Comparison of ENCODE assay signal across 8 mouse cellular contexts in genomic region chr16:33882540-33882939, GRCm38 (mm10). TPM values are rescaled to one million over a fixed set of nuclear protein-coding genes. Genes with fewer than 3 reads are reported as not detected.
A peak's percentile ranks its signal among the peaks of the same experiment; 100 is the strongest.
DNase-seq lines count a peak whose midpoint lies in the region; ATAC-seq and TF ChIP-seq lines count a peak whose summit lies in the region.

No protein-coding gene starts in this region.

- H3K4me2 ChIP-seq in forebrain, embryonic 14.5 days (ENCODE audit: low read length), result no peak overlapping the region
- no peak overlapping the region for H3K4me2 ChIP-seq in stomach, embryonic 15.5 days

- H3K4me1 ChIP-seq in ES-Bruce4 (ENCODE audit: control insufficient read depth, insufficient read depth, low read length), result peaks cover 7% of the 10 kb centered on the region
- H3K4me1 ChIP-seq in forebrain, embryonic 14.5 days (ENCODE audit: control insufficient read depth, insufficient read depth, low read length), result peaks cover 26% of the 10 kb centered on the region
- peaks cover 45% of the 10 kb centered on the region for H3K4me1 ChIP-seq in kidney, adult 2 months (ENCODE audit: control insufficient read depth, insufficient read depth, low read length)
- H3K4me1 ChIP-seq in stomach, embryonic 15.5 days, result peaks cover 49% of the 10 kb centered on the region

- no peak for TF ChIP-seq CTCF in ES-Bruce4 (IDR thresholded peaks at IDR 0.05; ENCODE audit: low read depth, low read length)
- TF ChIP-seq CTCF in kidney, adult 2 months (conservative IDR thresholded peaks at IDR 0.05; ENCODE audit: insufficient read depth, insufficient read length, low read depth, low read length), result no peak

- H3K9ac ChIP-seq in ES-Bruce4 (ENCODE audit: low read depth, poor library complexity, severe bottlenecking), result no peak overlapping the region
- H3K9ac ChIP-seq in forebrain, embryonic 14.5 days (ENCODE audit: low read length), result no peak overlapping the region
- no peak overlapping the region for H3K9ac ChIP-seq in stomach, embryonic 15.5 days

- peak; percentile 73 to 74 for DNase-seq in cerebellum, postnatal 10 days
- no peak for DNase-seq in cerebellum, adult 8-10 months
- DNase-seq in forebrain, embryonic 14.5 days (ENCODE audit: low spot score), result peak; percentile 74
- DNase-seq in kidney, adult 2 months, result peak; percentile 93
- no peak for DNase-seq in embryo, embryonic 10.5 days (ENCODE audit: low spot score)
- DNase-seq in Muller cell, postnatal 12 days (ENCODE audit: inconsistent ontology term), result no peak

- H3K4me3 ChIP-seq in ES-Bruce4 (ENCODE audit: low read depth, low read length), result no peak overlapping the region
- H3K4me3 ChIP-seq in forebrain, embryonic 14.5 days (ENCODE audit: low read depth, low read length), result no peak overlapping the region
- H3K4me3 ChIP-seq in kidney, adult 2 months (ENCODE audit: insufficient read depth, low read depth, low read length), result no peak overlapping the region
- no peak overlapping the region for H3K4me3 ChIP-seq in stomach, embryonic 15.5 days (replicated peaks)

- H3K9me3 ChIP-seq in ES-Bruce4 (replicated peaks; ENCODE audit: control insufficient read depth, insufficient read depth, low read length, poor library complexity, severe bottlenecking), result no peaks in the 10 kb centered on the region
- no peaks in the 10 kb centered on the region for H3K9me3 ChIP-seq in forebrain, embryonic 14.5 days (replicated peaks; ENCODE audit: control insufficient read depth, low read length)
- no peaks in the 10 kb centered on the region for H3K9me3 ChIP-seq in stomach, embryonic 15.5 days

- no peak for ATAC-seq in forebrain, embryonic 14.5 days
- peak; percentile 50; the same call in 1 of the 2 replicates for ATAC-seq in stomach, embryonic 15.5 days (ENCODE audit: insufficient read depth, low FRiP score, low read depth)

- 57% methylated on average over 4 of the region's 4 CpGs for WGBS in forebrain, embryonic 14.5 days
- 26% methylated on average over 4 of the region's 4 CpGs for WGBS in kidney, adult 2 months
- WGBS in stomach, embryonic 15.5 days, result 45% methylated on average over 4 of the region's 4 CpGs

- TF ChIP-seq POLR2A in ES-Bruce4 (IDR thresholded peaks at IDR 0.05; ENCODE audit: insufficient read depth, low read length), result no peak
- TF ChIP-seq POLR2A in kidney, adult 2 months (IDR thresholded peaks at IDR 0.05; ENCODE audit: low read depth, low read length), result no peak

- H3K27ac ChIP-seq in ES-Bruce4 (ENCODE audit: insufficient read depth, low read length), result peak overlapping the region; percentile 92
- H3K27ac ChIP-seq in forebrain, embryonic 14.5 days (ENCODE audit: low read depth, low read length), result peak overlapping the region; percentile 17; the same call in 1 of the 2 replicates
- H3K27ac ChIP-seq in kidney, adult 2 months (ENCODE audit: insufficient read depth, low read depth, low read length), result peak overlapping the region; percentile 37; the same call in 1 of the 2 replicates
- peak overlapping the region; percentile 92 for H3K27ac ChIP-seq in stomach, embryonic 15.5 days

- TF ChIP-seq EP300 in ES-Bruce4 (IDR thresholded peaks at IDR 0.05; ENCODE audit: insufficient read depth, low read depth, low read length), result no peak

- 0 out of 2 replicates have a peak, but pooled peaks cover 2% of the 10 kb centered on the region for H3K36me3 ChIP-seq in ES-Bruce4 (ENCODE audit: control insufficient read depth, insufficient read depth, low read length, poor library complexity, severe bottlenecking)
- H3K36me3 ChIP-seq in forebrain, embryonic 14.5 days (ENCODE audit: control insufficient read depth, insufficient read depth, low read length), result no peaks in the 10 kb centered on the region
- no peaks in the 10 kb centered on the region for H3K36me3 ChIP-seq in kidney, adult 2 months (ENCODE audit: control insufficient read depth, insufficient read depth, low read length)
- H3K36me3 ChIP-seq in stomach, embryonic 15.5 days, result no peaks in the 10 kb centered on the region

- no peaks in the 10 kb centered on the region for H3K27me3 ChIP-seq in ES-Bruce4 (ENCODE audit: control insufficient read depth, insufficient read depth, low read length, poor library complexity, severe bottlenecking)
- no peaks in the 10 kb centered on the region for H3K27me3 ChIP-seq in forebrain, embryonic 14.5 days (replicated peaks; ENCODE audit: control insufficient read depth, insufficient read depth, low read length)
- no peaks in the 10 kb centered on the region for H3K27me3 ChIP-seq in kidney, adult 2 months (replicated peaks; ENCODE audit: control insufficient read depth, insufficient read depth, low read length)
- H3K27me3 ChIP-seq in stomach, embryonic 15.5 days (replicated peaks), result no peaks in the 10 kb centered on the region

RNA-seq across cellular contexts. Expression of gene Itgb5, which starts 53.1 kb away (rescaled TPM):
- polyA plus RNA-seq in ES-Bruce4 (2011; ENCODE audit: insufficient read depth, insufficient read length, low read depth, missing spikeins), result 59.7 and 64.5 TPM in 2 replicates
- 4.7 and 7.0 TPM in 2 replicates for polyA plus RNA-seq in forebrain, embryonic 14.5 days (2014; fragmentation: Nextera tagmentation; extraction: Ambion mirVana)
- polyA plus RNA-seq in kidney, adult 2 months (2012; rRNA removed), result 145 TPM in 2 replicates
- 50.2 and 50.8 TPM in 2 replicates for polyA plus RNA-seq in stomach, embryonic 15.5 days (2015; fragmentation: Nextera tagmentation; extraction: Ambion mirVana)

Comparison
In these comparisons a context has a peak if more than half of its experiments do, and no peak if none do; other contexts are left out.
1. DNase-seq: peak in cerebellum, postnatal 10 days (2 of 2), forebrain, embryonic 14.5 days (single experiment) and kidney, adult 2 months (single experiment); none in cerebellum, adult 8-10 months (single experiment), embryo, embryonic 10.5 days (single experiment) and Muller cell, postnatal 12 days (single experiment).
2. H3K27ac ChIP-seq: peak in every context shown above with its lines; median percentile 92 in ES-Bruce4; 92 in stomach, embryonic 15.5 days; 37 in kidney, adult 2 months; 17 in forebrain, embryonic 14.5 days.